Mouse (Mus musculus): Measurements from ENCODE around the gene Catsperg1.
"Not testable (repeated sequence)": the region's sequence is repeated elsewhere in the genome, so short reads cannot be mapped to it uniquely, and the experiment has no call there.

The Catsperg1 gene

DNA sequence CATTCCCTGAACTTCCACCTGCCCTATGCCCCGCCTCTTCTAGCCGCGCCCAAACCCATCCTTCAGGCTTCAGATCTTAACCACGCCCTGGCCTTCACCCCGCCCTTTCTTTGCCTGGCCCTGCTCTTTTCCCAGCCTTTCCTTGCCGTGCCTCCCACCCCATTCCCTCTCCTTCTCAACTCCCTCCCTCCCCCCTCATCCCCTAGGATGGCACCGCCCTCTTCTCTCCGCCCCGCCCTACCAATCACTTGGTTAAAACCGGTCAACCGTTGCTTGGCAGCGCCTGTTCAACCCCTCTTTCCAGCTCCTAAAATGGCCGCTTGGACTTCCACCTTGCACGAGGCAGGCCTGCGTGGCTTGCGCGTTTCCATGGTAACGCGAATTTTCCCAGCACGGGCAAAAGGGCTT, at the start of gene Catsperg1:
Gene Catsperg1, minus strand, starts transcription at position 361 of the 408 bp plus-strand sequence.
- no peak for DNase-seq (ENCODE audit: low spot score)

DNA sequence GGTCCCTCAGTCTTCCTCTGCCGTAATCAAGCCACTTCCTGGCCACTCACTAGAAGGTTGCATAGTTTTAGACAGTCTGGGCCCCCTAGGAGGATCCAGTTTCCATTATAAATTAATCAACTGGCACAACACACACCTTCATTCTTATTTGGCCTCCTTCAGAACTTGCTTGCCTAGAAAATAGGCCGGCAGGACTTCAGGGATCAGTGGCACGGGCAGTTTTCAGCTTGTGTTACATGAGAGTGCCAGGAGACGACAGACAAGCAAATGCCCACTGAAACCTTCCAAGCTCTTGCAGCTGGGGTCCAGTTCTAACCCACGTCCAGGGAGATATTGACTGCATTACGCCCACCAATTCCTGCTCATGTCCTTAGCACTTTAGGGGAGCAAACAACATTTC, 48.3 kb upstream of the Catsperg1 start:
- DNase-seq (ENCODE audit: low spot score): no peak

DNA sequence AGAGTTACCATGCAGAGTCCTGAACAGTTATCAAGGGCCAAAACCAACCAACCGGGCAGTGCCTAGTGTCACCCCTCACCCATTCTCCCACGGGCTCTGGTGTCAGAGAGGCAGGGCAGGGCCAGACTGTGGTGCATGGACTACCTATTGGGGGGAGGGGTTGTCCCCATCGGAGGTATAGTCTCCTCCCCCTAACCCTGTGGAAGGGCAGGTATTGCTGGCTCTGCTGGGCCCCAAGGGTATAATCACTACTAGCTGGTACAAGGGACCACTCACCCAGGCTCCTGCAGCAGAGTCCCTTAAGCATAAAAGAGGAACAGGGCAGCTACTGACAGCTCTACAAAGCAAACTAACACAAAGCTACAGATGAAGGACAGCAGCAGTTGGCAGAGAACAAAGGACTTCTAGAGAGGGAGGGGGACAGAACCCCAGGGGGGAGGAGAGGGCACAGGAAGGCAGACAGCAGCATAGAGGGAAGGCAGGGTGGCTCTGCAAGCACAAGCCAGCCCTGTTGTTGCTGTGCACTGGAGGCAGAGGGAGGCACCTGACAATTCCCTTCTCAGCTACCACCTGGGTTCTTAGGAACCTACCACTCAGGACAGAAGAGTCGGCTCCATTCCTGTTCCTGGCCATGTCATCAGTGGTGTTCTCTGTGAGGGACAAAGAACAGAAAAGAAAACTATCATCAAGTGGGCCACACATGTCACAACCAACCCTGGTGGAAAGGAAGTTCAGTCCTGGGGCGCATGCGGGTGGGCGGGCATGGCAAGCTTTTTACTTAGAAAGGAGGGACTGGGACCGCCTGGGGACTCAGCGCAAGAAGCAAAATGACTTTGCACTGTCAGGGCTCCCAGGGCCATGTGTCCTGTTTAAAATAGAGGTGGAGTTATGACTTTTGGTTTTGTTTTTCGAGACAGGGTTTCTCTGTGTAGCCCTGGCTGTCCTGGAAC, 46.2 kb upstream of the Catsperg1 start:
- DNase-seq (ENCODE audit: low spot score): no peak

DNA sequence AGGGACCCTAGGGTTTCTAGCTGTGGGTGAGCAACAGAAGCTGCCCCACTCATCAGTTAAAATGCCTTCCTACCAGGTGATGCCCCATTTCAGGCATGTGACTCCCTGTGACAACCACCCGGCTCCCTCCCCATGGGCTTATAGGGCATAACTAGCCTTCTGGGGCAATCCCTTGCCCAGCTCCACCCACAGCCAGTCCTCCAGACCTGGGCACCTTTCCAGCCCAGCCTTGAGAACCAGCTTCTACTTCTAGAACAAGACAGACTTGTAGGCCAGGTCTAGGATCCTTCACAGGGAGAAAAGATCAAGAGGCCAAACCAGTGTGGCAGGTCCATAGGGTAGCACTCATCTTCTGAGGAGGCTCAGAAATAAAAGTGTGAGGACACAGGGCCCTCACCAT, 43.5 kb upstream of the Catsperg1 start:
- no peak for DNase-seq (ENCODE audit: low spot score)

DNA sequence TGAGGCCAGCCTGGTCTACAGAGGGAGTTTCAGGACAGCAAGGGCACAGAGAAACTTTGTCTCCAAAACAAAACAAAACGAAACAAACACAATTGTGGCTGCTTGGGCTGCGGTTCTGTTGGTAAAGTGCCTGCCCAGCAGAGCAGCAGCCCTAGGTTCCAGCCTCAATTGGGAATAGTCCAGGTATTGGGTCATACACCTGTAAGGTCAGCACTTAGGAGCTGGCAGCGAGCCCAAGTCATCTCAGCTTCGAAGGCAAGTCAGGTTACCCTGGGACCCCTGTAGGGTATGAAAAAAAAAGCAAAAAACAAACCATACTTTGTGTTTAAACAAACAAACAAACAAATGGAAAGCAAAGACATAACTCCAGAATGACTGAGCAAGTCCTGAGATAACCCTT, 42.0 kb upstream of the Catsperg1 start:
- DNase-seq (ENCODE audit: low spot score): no peak

DNA sequence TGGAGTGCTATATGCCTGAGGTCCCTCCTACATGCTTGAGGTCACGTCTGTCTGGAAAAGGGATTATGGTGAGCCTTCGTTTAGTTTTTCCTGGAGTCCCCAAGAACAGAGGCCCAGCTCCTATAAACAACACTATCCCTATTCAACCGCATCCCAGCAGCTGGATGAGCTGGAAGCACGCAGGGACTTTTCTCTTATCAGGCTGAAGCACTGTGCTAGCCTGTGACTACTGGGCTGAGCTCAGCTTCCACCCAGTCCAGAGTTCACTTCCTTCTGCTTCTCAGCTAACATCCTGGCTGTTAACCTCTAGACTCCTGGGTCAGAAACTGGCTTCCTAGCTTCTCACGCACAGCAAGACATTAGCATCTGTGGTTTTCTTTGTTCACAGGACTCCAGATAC, 40.0 kb upstream of the Catsperg1 start:
- no peak for DNase-seq (ENCODE audit: low spot score)

DNA sequence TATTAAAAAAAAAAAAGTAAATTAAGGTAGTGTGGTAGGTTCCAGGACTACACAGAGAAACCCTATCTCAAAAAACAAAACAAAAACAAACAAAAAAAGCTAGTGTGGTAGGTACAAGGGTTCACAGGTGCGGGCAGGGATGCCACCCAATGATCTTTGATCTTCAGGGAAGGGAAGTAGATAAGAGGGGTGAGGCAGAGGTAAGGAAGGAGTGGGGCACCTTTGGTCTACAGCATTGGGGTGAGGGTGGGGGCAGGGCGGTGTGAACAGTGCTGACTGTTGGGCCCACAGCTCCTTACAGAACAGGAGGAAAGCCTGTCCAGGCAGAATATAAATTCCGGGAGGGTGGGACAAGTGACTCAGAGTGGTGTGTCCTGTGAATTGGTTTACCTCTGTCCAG, 37.3 kb upstream of the Catsperg1 start:
- DNase-seq (ENCODE audit: low spot score): no peak

DNA sequence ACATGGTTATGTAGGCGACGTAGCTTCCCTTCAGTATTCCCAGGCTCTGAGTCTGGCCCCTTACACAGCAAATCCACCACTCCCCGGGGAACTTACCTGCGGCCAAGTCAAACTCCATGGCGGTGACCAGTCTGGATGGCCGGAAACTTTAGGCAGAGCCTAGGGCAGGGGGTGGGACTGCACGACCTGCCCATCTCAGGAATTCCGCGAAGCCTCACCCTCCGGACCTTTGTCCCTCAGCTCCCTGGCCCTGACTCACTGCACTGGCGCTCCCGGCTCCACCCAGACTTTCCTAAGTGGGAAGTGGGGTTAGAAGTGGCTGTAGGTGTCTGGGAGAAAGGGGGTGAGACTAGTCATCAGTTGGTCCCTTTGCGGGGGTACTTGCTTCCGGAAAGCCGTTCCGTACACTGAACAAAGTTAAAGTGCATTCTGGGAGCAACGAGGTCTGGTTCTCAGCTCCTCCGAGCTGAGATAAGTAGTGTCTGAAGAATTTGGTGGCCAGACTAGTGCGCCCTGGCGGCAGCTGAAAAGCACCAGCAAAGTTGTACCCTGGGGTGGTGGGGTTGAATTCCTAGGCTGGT, 34.5 kb upstream of the Catsperg1 start, which contains the start of gene 2200002D01Rik:
Gene 2200002D01Rik, minus strand, starts transcription at position 206 of the 581 bp plus-strand sequence.
- no peak for DNase-seq (ENCODE audit: low spot score)

DNA sequence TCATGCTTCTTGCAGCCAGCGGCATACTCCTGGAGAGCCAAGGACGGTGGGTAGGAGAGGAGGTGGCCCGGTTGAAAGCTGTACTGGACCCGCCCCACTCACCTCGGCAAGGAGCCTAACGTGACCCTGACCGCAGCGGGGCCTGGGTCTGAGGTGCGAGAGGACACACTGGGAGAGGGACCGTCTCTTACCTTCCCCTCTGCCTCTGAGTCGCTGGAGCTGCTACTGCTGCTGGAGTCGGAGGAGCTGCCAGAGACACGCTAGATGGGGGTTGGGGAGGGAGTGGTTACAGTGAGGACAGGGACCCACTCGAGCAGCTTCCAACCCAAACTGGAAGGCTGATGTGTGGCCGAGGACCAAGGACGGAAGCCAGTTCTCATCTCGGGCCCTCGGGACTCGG, 33.9 kb upstream of the Catsperg1 start:
- no peak for DNase-seq (ENCODE audit: low spot score)

DNA sequence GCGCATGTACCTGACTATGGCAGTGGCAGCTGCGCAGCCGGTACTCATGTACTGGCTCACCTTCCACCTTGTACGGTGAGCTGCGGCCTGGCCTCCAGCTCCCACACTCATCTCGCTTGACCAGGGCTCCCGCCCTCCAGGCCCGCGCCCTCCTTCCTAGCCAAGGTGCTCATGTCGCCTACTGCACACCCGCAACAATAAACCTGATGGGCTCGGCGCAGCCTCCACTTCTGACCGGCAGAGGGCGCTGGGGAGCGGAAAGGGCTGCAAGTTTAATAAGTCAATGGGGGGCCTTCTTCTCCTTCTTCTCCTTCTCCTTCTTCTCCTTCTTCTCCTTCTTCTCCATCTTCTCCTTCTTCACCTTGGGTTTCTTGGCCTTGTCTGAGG, 33.5 kb upstream of the Catsperg1 start:
- DNase-seq (ENCODE audit: low spot score): peak; percentile 72

DNA sequence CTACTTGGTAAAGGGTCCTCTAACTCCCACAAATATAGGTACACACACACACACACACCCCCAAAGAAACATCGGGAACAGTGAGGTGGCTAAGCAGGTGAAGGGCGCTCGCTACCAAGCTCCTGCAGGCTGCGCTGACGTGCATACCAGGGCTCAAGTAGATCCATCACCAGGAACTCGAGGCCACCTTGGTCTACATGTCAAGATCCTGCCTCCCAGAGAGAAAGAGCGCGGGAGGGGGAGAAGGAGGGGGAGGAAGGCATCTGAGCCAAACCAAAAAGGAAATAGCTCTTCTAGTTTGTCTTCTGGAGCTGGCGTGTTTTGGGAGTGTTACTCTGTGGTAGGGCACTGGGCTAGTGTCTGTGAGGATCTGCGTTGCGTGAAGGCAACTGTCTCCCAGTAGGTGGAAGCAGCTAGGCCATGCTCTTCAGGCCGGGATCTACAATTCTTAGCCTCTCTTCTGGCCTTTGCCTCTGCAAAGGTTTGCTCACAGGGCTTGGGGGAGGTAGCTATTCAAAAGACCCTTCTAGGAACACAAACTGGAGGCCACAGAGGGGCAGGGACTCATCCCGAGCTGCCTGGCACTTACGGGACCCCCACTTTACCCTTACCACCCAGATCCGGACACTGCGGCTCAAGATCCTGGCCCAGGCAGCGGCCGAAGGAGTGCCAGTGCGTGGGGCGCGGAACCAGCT, 32.9 kb upstream of the Catsperg1 start:
- DNase-seq (ENCODE audit: low spot score): no peak

DNA sequence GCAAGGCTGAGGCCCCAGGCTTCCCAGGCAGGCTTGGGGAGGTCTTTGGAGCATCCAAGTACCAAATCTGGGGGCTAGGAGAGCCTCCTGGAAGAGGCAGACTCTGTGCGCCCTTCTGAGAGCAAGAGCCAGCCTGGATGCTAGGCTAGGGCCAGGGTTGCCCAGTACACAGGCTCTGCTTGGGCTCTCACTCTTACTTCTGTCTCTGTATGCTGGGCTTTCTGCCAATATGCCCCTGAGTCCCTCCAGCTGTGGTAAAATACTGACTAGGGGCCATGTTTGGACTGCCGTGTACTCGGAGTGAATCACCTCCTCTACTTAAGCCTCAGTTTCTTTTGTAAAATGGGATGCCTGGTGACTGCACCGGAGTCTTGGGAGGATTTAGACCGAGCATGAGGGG, 32.2 kb upstream of the Catsperg1 start:
- no peak for DNase-seq (ENCODE audit: low spot score)

DNA sequence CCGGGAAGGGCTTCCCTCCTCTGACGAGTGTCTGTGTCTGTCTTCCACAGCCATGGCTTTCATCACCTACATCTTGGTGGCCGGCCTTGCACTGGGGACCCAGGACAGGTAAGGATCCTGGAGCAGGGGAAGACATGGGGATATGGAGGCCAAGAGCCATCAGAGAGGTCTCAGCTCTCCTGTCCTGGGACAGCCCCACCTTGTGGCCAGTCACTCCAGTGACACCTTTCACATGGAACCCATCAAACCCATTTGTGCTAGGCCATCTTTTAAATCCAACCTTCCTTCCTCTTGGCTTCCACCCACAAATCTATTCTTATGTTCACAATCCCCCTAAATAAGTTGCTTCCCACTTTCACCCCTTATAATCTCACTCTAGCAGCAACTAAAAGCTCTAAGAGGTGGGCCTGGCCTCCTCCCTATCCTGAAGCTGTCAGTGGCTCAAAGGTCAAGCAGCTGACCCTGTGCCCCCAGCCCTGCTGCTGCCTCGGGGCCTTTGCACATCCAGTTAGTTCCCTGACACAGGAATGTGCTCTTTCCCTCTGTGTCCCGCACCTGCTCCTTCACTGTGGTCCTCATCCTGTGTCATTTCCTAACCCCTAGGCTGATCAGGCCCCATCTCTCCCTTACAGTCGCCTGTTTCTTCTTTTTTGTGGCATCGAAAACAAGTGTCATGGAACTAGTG, 31.0 kb upstream of the Catsperg1 start:
- DNase-seq (ENCODE audit: low spot score): no peak

DNA sequence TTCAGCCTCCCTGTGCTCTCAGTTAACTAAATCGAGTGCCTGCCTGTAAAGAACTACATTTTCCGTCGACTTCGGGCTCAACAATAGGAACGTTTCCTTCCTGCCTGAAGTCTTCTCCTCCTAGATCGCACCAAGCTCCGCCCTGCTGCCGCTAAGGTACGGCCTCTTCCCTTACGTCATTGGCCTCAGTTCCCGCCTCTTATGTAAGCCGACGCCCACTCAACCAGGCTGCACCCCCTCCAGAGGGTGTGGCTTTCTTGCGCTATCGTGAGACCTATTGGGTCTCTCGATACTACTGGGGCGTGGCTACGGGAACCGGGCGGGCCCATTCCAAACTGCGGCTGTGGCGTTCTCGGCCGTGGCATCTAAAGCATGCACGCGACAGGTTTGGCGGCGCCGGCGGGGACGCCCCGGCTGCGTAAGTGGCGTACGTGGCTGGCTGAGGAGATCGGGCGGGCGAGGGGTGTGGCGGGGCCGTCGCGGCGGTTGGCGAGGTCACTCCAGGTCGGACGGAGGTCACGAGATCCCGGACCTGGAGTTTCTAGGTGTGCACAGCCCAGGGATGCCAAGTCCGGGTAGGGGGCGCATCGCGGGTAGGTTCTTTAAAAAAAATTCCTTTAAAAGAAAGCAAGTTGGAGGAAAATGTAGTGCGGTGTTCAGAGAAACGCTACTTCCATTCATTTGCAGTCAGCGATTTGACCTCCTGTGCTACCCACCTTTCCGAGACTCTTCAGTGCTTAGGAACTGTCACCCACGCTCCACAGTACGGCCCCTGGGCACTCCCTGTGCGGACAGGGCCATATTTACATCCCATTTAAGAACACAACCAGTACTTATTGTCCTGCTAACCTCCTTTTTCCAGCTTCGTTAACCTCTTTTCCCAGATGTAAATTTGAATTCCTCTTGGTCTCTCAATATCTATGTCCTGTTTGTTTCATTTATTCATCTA, 24.5 kb upstream of the Catsperg1 start, which contains the start of gene Yif1b:
Gene Yif1b, plus strand, starts transcription at position 311 of the 949 bp plus-strand sequence.
- DNase-seq (ENCODE audit: low spot score): peak; percentile 79

DNA sequence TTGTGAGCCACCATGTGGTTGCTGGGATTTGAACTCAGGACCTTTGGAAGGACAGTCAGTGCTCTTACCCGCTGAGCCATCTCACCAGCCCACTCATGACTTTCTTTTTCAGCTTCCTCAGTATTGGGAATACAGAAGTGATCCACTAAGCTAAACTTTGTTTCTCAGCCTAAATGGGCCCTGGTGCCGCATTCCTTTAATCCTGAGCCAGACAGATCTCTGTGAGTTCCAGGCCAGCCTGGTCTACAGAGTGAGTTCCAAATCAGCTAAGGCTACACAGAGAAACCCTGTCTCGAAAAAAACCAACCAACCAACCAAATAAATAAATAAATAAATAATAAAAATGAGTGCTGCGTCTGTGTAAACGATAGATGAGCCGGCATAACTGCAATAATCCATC, 23.8 kb upstream of the Catsperg1 start:
- DNase-seq (ENCODE audit: low spot score): not testable (repeated sequence)

DNA sequence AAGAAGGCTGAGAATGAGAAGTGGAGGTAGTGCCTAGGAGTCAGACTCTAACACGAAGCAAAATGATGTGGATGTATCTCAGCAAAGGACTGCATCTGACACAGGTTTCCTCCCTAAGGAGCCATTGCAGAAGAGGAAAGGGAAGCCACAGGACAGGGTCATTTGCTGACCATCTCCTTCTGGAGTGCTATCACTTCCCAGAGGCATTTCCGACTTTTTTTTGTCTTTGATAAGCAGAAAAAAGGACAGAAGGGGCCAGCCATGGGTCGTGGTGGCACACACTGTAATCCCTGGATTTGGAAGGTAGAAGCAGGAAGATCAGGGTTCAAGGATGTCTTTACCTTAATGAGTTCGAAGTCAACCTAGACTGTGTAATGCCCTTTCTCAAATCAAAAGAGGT, 22.8 kb upstream of the Catsperg1 start:
- DNase-seq (ENCODE audit: low spot score): no peak

DNA sequence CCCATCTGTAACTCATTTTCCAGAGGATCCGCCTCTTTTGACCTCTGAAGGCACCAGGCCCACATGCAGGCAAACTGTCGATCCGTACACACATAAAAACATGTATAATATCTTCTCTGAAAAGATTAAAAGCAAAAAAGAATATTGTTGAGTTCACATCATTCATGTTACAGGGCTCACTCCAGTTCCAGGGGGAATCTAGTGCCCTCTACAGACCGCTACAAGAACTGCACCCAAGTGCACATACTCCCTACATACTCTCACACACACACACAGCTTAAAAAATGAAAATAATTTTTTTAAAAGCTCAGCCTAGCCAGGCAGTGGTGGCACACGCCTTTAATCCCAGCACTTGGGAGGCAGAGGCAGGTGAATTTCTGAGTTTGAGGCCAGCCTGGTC, 20.8 kb upstream of the Catsperg1 start:
- DNase-seq (ENCODE audit: low spot score): no peak

DNA sequence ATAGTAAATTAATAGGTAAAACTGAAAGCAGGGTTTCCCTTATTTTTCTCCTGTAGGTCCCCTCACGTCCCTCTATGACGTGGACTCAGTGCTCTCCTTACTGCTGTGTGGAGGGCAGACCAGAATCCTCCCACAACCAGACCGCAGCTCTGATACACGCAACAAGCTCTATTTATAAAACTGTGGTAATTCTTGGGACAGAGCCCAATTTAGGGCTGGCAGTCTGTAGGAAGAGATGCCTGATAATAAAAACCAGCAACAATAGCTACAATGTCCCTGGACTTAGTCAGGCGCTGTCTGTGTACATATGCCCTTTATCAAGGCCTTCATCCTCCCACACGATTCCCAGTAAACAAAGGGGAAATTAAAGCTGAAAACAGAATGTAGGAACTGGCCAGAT, 19.9 kb upstream of the Catsperg1 start:
- no peak for DNase-seq (ENCODE audit: low spot score)

DNA sequence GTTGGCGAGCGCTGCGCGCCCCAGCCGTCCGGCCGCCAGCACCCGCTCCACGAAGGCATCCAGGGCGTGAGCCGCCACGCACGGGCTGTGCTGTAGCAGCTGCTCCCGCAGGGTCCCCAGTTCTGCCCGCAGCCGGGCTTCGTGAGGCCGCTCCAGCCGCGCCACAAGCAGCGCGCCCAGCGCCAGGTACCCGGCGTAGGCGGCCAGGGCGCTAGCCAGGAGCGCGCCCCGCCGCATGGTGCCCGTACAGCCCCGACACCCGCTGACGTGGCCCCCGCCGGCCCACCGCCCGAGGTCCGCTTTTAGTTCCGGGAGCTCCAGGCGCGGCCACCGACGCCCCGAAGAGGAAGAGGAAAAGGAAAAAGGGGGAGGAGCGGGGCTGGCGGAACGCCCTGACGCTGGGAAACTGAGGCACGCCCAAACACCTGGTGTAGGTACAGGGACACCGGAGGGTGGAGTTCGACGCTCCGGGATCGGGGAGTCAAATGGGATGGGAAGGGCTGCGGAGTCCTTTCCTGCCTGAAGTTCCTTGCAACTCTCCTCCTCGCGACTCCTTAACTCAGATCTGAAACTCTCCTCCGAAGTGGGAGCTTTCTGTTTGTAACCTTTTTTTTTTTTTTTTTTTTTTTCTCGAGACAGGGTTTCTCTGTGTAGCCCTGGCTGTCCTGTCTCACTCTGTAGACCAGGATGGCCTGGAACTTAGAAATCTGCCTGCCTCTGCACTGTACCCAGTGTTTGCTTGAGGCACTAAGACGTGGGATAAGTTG, 18.6 kb upstream of the Catsperg1 start, which contains the start of gene Kcnk6:
Gene Kcnk6, minus strand, starts transcription at position 269 of the 767 bp plus-strand sequence.
- no peak for DNase-seq (ENCODE audit: low spot score)

DNA sequence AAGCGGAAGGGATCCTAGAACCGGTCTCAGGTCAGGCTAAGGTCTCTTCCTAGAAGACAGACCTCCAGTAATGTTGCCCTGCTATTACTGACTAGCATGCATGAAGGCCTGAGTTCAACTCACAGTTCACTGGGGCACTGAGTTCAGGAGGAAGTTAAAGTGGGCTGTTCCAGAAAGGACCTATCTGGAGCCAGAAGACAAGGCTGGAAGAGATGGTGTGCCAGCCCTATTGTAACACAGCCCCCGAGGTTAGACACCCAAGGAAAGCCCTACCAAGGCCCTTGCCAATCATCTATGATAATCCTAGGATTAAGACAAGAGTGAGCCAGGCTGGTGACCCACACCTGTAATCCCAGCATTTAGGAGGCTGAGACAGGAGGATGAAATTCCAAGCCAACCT, 17.7 kb upstream of the Catsperg1 start:
- no peak for DNase-seq (ENCODE audit: low spot score)
